18 mouse cellular contexts compared by ENCODE assay signal in genomic region chr1:144337572-144337971, GRCm38 (mm10).
"Had no signal": no experiment of that assay in that cellular context is flagged by ENCODE, and none has a peak within 500 bp of the region (broad histone marks: within the 10 kb centered on the region; RNA-seq: fewer than 3 reads in every experiment).

No protein-coding gene starts in this region.

- H3K4me1 ChIP-seq: midbrain, embryonic 10.5 days; midbrain, embryonic 12.5 days; neural tube, embryonic 13.5 days; neural tube, embryonic 15.5 days had no signal

- H3K27ac ChIP-seq: midbrain, embryonic 10.5 days; midbrain, embryonic 12.5 days; neural tube, embryonic 13.5 days; neural tube, embryonic 15.5 days had no signal

- H3K9ac ChIP-seq: lung, embryonic 14.5 days; midbrain, embryonic 12.5 days; neural tube, embryonic 13.5 days; neural tube, embryonic 15.5 days had no signal

- H3K4me2 ChIP-seq: lung, embryonic 14.5 days; midbrain, embryonic 12.5 days; neural tube, embryonic 13.5 days; neural tube, embryonic 15.5 days had no signal

- H3K27me3 ChIP-seq: midbrain, embryonic 12.5 days; neural tube, embryonic 13.5 days; neural tube, embryonic 15.5 days had no signal

- ATAC-seq: midbrain, embryonic 16.5 days had no signal

- H3K36me3 ChIP-seq: midbrain, embryonic 10.5 days; midbrain, embryonic 12.5 days; neural tube, embryonic 13.5 days; neural tube, embryonic 15.5 days had no signal

- H3K9me3 ChIP-seq: midbrain, embryonic 10.5 days; midbrain, embryonic 12.5 days; neural tube, embryonic 13.5 days; neural tube, embryonic 15.5 days had no signal

- H3K4me3 ChIP-seq: midbrain, embryonic 10.5 days; midbrain, embryonic 12.5 days; myocyte; neural tube, embryonic 13.5 days; neural tube, embryonic 15.5 days had no signal

- DNase-seq: lung, embryonic 14.5 days; lung, postnatal 10 days; lung, postnatal 4 days; midbrain, embryonic 14.5 days; retina, postnatal 1 day; right cerebral cortex, adult 18-20 months; right cerebral cortex, postnatal 25 days; right cerebral cortex, postnatal 4 days; spleen, adult 18-20 months; thymus, adult 18-20 months; thymus, postnatal 14 days; thymus, postnatal 36 days had no signal
